Mouse (Mus musculus) left cerebral cortex, adult 2 months (tissue): Measurements from ENCODE around the gene Col9a3. TPM values are rescaled to one million over a fixed set of nuclear protein-coding genes. Genes with fewer than 3 reads are reported as not detected.

Experiments
- DNase-seq, 2 experiments: peaks; one replicate each; pipeline ENCODE4 v3.0.0; 2021 to 2022; ENCODE audit warnings: low spot score in 2 of 2, mixed read lengths in 1 of 2; ENCODE audit errors: extremely low spot score in 1 of 2
- H3K27ac ChIP-seq: fragments of 200-600 bp; 2 replicates; pipeline ENCODE4 v1.8.1; 2022
- H3K4me3 ChIP-seq: fragments of 200-600 bp; 2 replicates; pipeline ENCODE4 v1.8.1; 2022
- CTCF ChIP-seq: fragments of 200-600 bp; IDR thresholded peaks from 2 replicates; pipeline ENCODE4 v1.8.1; 2022; ENCODE audit warnings: antibody characterized with exemption, mild to moderate bottlenecking, moderate library complexity
- intact Hi-C: fragments of 180-260 bp; cut with DNase I; formaldehyde crosslinking; loops from one replicate; pipeline ENCODE4 v1.15.1; 2025
- total RNA-seq, 2 experiments: library from RNA; stranded (reverse); gene quantifications; 2 replicates each; pipeline ENCODE4 v1.2.3; 2021

Col9a3 gene
- total RNA-seq, 2 experiments from 2014 or later = 5.1 to 7.2 TPM

DNA sequence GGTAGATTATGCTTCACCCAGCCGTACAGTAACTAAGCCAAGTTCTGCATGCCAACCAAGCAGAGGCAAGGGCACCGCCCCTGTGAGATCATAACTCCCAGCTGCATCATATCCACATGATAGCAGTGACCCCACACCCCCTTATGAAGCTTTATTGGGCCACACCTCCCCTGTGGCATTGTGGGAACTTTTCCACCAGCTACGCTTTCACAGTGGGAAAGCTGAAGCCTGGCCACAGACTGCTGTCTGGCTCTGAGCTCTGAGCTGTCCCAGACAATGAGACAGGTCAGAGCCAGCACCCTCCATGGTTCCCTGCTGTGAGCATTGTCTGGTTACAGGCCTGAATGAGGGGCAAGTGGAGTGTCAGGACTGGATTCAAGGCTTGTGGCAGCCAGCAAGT lies 16.6 kb upstream of the Col9a3 start, which contains the start of gene Mrgbp:
TSS of gene Mrgbp (plus strand) at position 303 of the 400 bp plus-strand sequence.
- intact Hi-C loops = loop anchor here (10.0 kb wide), 2 partner anchors 314 to 384 kb away; partner anchors contain the start of gene Arfgap1
- Histone ChIP-seq H3K4me3 (no peak within 1 kb of the TSS), H3K27ac (no peak within 1 kb of the TSS)
- no peak for DNase-seq
- TF ChIP-seq CTCF = no peak

DNA sequence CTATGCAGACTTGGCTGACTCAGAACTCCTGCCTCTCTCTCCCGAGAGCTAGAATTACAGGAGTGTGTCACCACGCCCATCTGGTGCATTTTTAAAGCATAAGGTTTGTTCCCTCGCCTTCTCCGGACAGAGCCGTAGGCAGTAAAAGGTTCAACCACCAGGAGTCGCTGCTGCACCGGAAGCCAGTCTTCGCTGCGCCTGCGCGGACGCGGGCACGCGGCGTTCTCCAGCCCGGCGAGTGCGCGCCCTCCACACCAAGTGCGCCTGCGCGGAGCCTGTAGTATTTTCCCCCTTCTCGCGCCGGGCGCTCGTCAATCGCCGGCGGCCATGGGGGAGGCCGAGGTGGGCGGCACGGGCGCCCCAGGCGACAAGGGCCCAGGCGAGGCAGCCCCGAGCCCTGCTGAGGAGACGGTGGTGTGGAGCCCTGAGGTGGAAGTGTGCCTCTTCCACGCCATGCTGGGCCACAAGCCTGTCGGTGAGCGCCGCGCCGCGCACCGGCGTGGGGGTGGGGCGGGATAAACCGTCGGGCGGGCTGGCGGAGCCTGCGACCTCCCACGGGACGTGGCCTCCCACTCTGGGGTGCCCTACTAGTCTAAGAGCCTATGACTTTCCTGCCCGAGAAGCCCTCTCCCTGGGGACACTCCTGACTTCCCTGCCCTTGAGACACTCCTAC lies 15.0 kb upstream of the Col9a3 start:
- Histone ChIP-seq H3K27ac (peak overlapping the region; percentile 97), H3K4me3 (peak overlapping the region; percentile 65)
- DNase-seq = peak; percentile 96 to 100
- intact Hi-C loops = loop anchor here (1.0 to 10.0 kb wide), 4 partner anchors 162 to 382 kb away; partner anchors contain the start of gene Arfgap1
- peak; percentile 98 for TF ChIP-seq CTCF

GRCm38 (mm10) chr2:180583154-180583507 lies 14.5 kb upstream of the Col9a3 start:
- Histone ChIP-seq H3K4me3 (peak overlapping the region; percentile 65), H3K27ac (peak overlapping the region; percentile 97)
- TF ChIP-seq CTCF = no peak
- DNase-seq = no peak
- intact Hi-C loops = loop anchor here (2.0 to 10.0 kb wide), 3 partner anchors 162 to 382 kb away; partner anchors contain the start of gene Arfgap1

DNA sequence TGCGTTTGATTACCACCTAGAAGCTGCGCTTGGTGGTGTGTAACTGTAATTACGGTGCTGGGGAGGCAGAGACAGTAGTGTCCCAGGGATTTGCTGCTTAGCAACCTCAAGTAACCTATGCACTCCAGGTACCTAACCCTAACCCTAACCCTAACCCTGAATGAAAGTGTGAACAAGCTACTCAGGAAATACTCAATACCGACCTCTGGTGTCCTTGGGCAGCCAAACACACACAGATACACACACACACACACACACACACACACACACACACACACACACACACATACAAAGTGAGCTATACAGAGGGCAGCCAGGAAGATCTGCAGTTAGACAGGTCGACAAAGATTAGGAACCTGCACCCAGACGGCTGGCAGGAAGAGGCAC lies 8.9 kb upstream of the Col9a3 start:
- DNase-seq = no peak
- intact Hi-C loops = loop anchor here (10.0 kb wide), 2 partner anchors 306 to 376 kb away; partner anchors contain the start of gene Arfgap1
- Histone ChIP-seq H3K4me3 (peak overlapping the region; percentile 93), H3K27ac (peak overlapping the region; percentile 97)
- no peak for TF ChIP-seq CTCF

DNA sequence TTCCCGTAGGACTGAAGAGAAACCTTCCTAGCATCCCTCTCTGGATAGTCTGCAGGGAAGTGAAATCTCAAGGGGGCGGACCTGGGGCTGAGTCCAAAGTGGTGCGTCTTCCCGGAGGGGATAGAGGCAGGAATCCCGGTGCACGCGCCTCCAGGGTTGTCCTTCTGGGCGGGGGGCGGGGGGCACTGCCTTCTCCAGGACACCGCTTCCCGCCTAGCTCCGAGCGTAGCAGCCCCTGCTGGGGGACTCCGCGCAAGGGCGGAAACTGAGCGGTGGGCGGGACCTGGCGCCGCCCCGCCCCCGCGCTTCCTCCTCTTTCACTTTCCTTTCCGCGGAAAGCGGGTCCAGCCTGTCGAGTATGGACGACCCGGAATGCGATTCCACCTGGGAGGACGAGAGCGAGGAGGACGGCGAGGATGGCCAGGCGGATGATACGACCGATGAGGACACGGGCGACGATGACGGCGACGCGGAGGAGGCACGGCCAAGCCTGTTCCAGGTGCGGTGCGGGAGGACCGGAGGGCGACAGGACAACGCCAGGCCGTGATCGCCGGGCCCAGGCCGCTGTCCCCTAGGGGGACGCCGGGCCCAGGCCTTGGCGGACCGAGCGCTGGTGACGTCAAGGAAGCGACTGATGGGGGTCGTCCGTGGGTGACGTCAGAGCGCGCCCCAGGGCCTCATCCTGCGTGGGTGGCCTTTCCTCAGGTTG lies 8.3 kb upstream of the Col9a3 start, which contains the start of gene Ogfr:
TSS of gene Ogfr (plus strand) at position 123 of the 709 bp plus-strand sequence.
- peak within 1 kb of the TSS; percentile 97 for H3K27ac ChIP-seq
- peak within 1 kb of the TSS; percentile 93 for H3K4me3 ChIP-seq
- TF ChIP-seq CTCF = peak; percentile 47
- intact Hi-C loops = loop anchor here (10.0 kb wide), 2 partner anchors 306 to 376 kb away; partner anchors contain the start of gene Arfgap1
- peak; percentile 82 to 83 for DNase-seq

- no peak for DNase-seq
- TF ChIP-seq CTCF = no peak
- H3K4me3 ChIP-seq = peak overlapping the region; percentile 24
- H3K27ac ChIP-seq = no peak overlapping the region
- intact Hi-C loops = no loop called here
Observed at GRCm38 (mm10) chr2:180598157-180598705, 641 bp downstream of the Col9a3 start.

- intact Hi-C loops = no loop called here
- Histone ChIP-seq H3K27ac (no peak overlapping the region), H3K4me3 (no peak overlapping the region)
- no peak for TF ChIP-seq CTCF
- no peak for DNase-seq
Observed at GRCm38 (mm10) chr2:180600569-180601021, 3.0 kb downstream of the Col9a3 start.

DNA sequence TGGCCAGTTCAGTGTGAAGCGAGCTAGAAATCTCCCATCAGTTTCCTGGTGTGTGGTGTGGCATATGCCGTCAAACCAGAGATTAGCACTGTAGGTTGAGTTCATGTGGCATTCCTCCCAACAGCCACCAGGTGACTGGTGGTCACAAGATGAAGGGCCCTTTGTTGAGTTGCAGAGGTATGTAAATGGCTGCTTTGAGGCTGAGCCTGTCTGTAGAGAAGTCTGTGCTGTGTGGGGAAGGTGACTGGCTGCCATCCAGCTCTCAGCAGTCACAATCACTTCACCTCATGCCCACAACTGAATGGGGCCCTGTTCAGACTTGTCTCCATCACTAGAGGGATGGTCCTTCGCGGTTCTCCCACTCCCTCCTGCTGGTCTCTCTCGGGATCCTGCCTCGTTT lies 7.2 kb downstream of the Col9a3 start:
- intact Hi-C loops = loop anchor here (5.0 kb wide), 1 partner anchor 947 kb away; no protein-coding TSS in a partner anchor
- TF ChIP-seq CTCF = no peak
- Histone ChIP-seq H3K4me3 (no peak overlapping the region), H3K27ac (no peak overlapping the region)
- DNase-seq = no peak

DNA sequence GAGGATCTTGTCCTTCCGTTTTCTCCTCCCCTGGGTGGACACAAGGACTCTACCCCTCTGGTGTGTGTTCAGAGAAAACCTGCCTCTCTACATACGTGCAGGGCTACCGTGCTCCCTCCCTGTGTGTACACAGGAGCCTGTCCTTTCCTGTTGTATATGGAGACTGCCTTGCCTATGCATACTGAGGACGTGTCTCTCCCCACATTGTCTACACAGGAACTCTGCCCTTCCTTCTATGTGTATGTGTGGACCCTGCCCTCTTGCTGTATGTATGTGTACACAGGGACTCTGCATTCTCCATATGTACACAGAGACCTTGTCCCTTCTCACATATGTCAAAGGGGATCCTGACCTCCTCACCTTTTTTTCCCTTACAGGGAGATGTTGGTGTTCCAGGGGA lies 12.7 kb downstream of the Col9a3 start:
- no peak for DNase-seq
- intact Hi-C loops = no loop called here

GRCm38 (mm10) chr2:180611882-180612281 lies 14.3 kb downstream of the Col9a3 start:
- intact Hi-C loops = no loop called here
- no peak for DNase-seq
- Histone ChIP-seq H3K4me3 (no peak overlapping the region), H3K27ac (no peak overlapping the region)
- no peak for TF ChIP-seq CTCF

More for the DNA sequence above, 12.7 kb downstream of the Col9a3 start:
- no peak for TF ChIP-seq CTCF
- no peak overlapping the region for H3K4me3 ChIP-seq
- no peak overlapping the region for H3K27ac ChIP-seq

GRCm38 (mm10) chr2:180641576-180642554 lies 44.3 kb downstream of the Col9a3 start:
- no peak for TF ChIP-seq CTCF
- Histone ChIP-seq H3K4me3 (no peak overlapping the region), H3K27ac (no peak overlapping the region)
- intact Hi-C loops = no loop called here
- no peak for DNase-seq
